Mouse (Mus musculus): Measurements from ENCODE around the gene Hoxb4. TPM values are rescaled to one million over a fixed set of nuclear protein-coding genes. Genes with fewer than 3 reads are reported as not detected.
A peak's percentile ranks its signal among the peaks of the same experiment; 100 is the strongest.

The Hoxb4 gene
- total and polyA plus RNA-seq, 3 experiments: 2.7 to 5.5 (median 3.3) TPM

DNA sequence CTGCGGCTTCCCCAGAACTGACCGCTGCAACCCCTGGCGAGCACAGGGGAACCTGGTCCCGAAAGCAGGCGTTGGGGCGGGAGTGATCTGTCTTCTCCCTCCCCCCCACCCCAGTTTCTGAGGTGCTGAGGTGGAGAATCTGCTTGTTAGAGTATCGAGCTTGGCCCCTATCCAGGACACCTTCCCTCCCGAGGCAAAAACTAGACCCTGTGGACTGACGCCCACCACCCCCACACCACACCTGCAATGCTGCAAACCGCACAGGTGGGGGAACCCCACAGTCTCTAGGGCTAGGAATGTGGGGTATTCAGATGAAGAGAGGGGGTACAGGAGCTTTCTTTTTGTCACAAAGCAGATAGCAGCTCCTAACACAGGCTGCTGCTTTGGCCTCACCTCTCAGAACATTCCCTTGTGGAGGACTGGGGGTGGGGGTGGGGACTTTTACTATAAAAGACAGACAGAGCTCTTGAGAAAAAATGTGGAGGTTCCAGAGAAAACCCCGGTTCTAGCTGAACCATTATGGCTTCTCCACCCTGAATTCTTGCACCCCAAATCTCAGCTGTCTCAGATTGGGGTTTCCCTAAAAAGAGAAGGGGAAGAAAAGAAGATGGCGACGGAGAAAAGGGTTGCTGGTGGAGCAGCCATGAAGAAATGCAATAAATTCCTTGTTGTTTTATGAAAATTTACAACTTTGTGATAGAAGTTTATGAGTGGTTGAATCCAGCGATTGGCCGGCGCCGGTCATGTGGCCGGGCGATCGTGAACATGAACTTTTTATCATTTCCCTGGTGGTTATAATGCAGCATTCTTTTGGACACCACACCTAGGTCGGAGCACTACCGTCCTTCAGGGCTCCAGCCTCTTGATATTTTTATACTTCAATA lies 26.1 kb upstream of the Hoxb4 start, which contains the start of gene Hoxb6:
Gene Hoxb6, plus strand, starts transcription at position 796 of the 884 bp plus-strand sequence.
- H3K9me3 ChIP-seq (replicated peaks; ENCODE audit: low read length): peaks cover 3% of the 10 kb centered on the region
- H3K9ac ChIP-seq (ENCODE audit: insufficient read depth, low read depth): peak within 1 kb of the TSS; percentile 82
- H3K27me3 ChIP-seq (replicated peaks): peaks cover 92% of the 10 kb centered on the region
- H3K79me2 ChIP-seq (replicated peaks; ENCODE audit: control insufficient read depth, extremely low read depth, insufficient read depth, poor library complexity, severe bottlenecking): no peaks in the 10 kb centered on the region
- no peaks in the 10 kb centered on the region for H3K36me3 ChIP-seq (replicated peaks in 1 of 2; ENCODE audit: control insufficient read depth in 1 of 2, insufficient read depth in 1 of 2, low read length in 1 of 2)
- dilution Hi-C loops (cut with MboI; ENCODE audit: extremely low pct_ligation_motif_present, extremely low pct_unique_long_range_greater_than_20kb, low sequenced_read_pairs): no loop called here
- peaks cover 2 to 35% of the 10 kb centered on the region in 2 experiments; a peak in 2 of 4 replicates for H3K4me1 ChIP-seq (ENCODE audit: control insufficient read depth in 1 of 2, insufficient read depth in 2 of 2)
- in situ Hi-C loops (cut with MboI; ENCODE audit: low pct_ligation_motif_present, low pct_unique_long_range_greater_than_20kb, low sequenced_read_pairs): loop anchor here (10.0 kb wide), 1 partner anchor 573 kb away; no protein-coding TSS in a partner anchor
- H3K27ac ChIP-seq (ENCODE audit: insufficient read depth, low read depth): no peak within 1 kb of the TSS
- H3K4me2 ChIP-seq (ENCODE audit: insufficient read depth, low read depth, poor library complexity, severe bottlenecking): peak within 1 kb of the TSS; percentile 91
- no peak for DNase-seq (ENCODE audit: extremely low read depth)
- TF ChIP-seq JUND (conservative IDR thresholded peaks at IDR 0.05; ENCODE audit: low read depth, low read length) (no peak), USF2 (conservative IDR thresholded peaks at IDR 0.05; ENCODE audit: low read depth, low read length) (peak; percentile 51; the same call in 1 of the 2 replicates), CHD2 (IDR thresholded peaks at IDR 0.05; ENCODE audit: low read length) (no peak), SIN3A (IDR thresholded peaks at IDR 0.05; ENCODE audit: low read length) (0 out of 2 replicates have a peak, but pooled peaks have one; percentile 16), SMC3 (IDR thresholded peaks at IDR 0.05; ENCODE audit: low read depth, low read length) (no peak), MXI1 (IDR thresholded peaks at IDR 0.05; ENCODE audit: low read depth, low read length) (peak; percentile 18; the same call in 1 of the 2 replicates), CHD1 (IDR thresholded peaks at IDR 0.05; ENCODE audit: low read depth, low read length) (no peak), USF1 (IDR thresholded peaks at IDR 0.05; ENCODE audit: low read depth, low read length) (peak; percentile 77)
- peak within 1 kb of the TSS; percentile 38 to 62 (median 53) for H3K4me3 ChIP-seq (replicated peaks in 1 of 3; ENCODE audit: low read depth in 2 of 3, low read length in 2 of 3, poor library complexity in 1 of 3)

DNA sequence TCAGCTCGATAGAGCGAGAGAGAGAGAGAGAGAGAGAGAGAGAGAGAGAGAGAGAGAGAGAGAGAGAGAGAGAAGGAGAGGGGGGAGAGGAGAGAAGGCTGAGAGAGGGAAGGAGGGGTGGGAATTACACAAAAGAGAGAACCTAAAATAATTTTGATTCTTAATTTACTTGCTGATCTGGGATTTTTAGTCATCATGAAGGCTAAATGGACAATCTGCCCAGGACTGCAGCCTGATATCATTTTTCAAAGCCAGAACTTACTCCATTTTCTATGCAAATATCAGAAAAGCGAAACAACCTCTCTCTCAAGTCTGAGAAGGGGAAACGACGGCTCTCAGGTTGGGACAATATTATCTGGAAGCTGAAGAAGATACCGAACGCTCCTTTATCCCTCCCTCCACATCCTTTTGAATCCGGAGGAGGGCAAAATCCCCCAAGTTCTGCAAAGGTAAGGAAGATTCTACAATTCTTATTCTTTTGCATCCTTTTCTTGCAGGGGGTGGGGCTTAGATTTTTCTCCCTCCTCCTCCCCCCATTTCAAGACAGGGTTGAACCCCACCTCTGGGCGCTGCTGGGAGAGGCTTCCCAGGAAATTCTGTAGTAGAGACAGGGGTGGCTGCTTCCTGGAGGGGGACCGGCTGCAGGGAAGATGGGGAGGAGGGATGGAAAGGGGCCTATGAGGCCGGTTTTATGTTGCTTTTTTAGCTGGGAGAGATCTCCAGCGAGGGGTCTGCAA lies 25.3 kb upstream of the Hoxb4 start:
- no peak overlapping the region for H3K27ac ChIP-seq (ENCODE audit: insufficient read depth, low read depth)
- peak; percentile 45 for DNase-seq (ENCODE audit: extremely low read depth)
- peaks cover 92% of the 10 kb centered on the region for H3K27me3 ChIP-seq (replicated peaks)
- no peaks in the 10 kb centered on the region for H3K9me3 ChIP-seq (replicated peaks; ENCODE audit: low read length)
- dilution Hi-C loops (cut with MboI; ENCODE audit: extremely low pct_ligation_motif_present, extremely low pct_unique_long_range_greater_than_20kb, low sequenced_read_pairs) (no loop called here), in situ Hi-C loops (cut with MboI; ENCODE audit: low pct_ligation_motif_present, low pct_unique_long_range_greater_than_20kb, low sequenced_read_pairs) (loop anchor here (10.0 kb wide), 1 partner anchor 572 kb away; no protein-coding TSS in a partner anchor)
- peaks cover 2 to 35% of the 10 kb centered on the region in 2 experiments; a peak in 2 of 4 replicates for H3K4me1 ChIP-seq (ENCODE audit: control insufficient read depth in 1 of 2, insufficient read depth in 2 of 2)
- H3K4me2 ChIP-seq (ENCODE audit: insufficient read depth, low read depth, poor library complexity, severe bottlenecking): peak overlapping the region; percentile 91
- no peak for TF ChIP-seq POLR2A (IDR thresholded peaks at IDR 0.05; ENCODE audit: low read depth, low read length)
- TF ChIP-seq HCFC1 (IDR thresholded peaks at IDR 0.05; ENCODE audit: low read depth, low read length): peak; percentile 74
- TF ChIP-seq EP300 (IDR thresholded peaks at IDR 0.05; ENCODE audit: low read length): peak; percentile 39
- TF ChIP-seq MAZ (IDR thresholded peaks at IDR 0.05; ENCODE audit: low read depth, low read length): 0 out of 2 replicates have a peak, but pooled peaks have one; percentile 41
- 0 out of 2 replicates have a peak, but pooled peaks have one; percentile 46 for TF ChIP-seq TBP (conservative IDR thresholded peaks at IDR 0.05; ENCODE audit: low read depth, low read length)
- no peak for TF ChIP-seq RCOR1 (conservative IDR thresholded peaks at IDR 0.05; ENCODE audit: low read depth, low read length)
- TF ChIP-seq JUND (conservative IDR thresholded peaks at IDR 0.05; ENCODE audit: low read depth, low read length): peak; percentile 56; the same call in 1 of the 2 replicates
- no peak for TF ChIP-seq CHD1 (IDR thresholded peaks at IDR 0.05; ENCODE audit: low read depth, low read length)
- TF ChIP-seq BHLHE40 (IDR thresholded peaks at IDR 0.05; ENCODE audit: low read depth, low read length): peak; percentile 2; the same call in 1 of the 2 replicates
- no peak for TF ChIP-seq JUN (IDR thresholded peaks at IDR 0.05; ENCODE audit: insufficient read depth, low read depth, low read length)
- TF ChIP-seq ELF1 (IDR thresholded peaks at IDR 0.05; ENCODE audit: low read depth, low read length): peak; percentile 54; the same call in 1 of the 2 replicates
- peak; percentile 25; the same call in 1 of the 2 replicates for TF ChIP-seq TCF12 (IDR thresholded peaks at IDR 0.05; ENCODE audit: low read depth, low read length)
- 0 out of 2 replicates have a peak, but pooled peaks have one; percentile 57 for TF ChIP-seq E2F4 (IDR thresholded peaks at IDR 0.05; ENCODE audit: insufficient replicate concordance, low read depth, low read length)
- no peaks in the 10 kb centered on the region for H3K79me2 ChIP-seq (replicated peaks; ENCODE audit: control insufficient read depth, extremely low read depth, insufficient read depth, poor library complexity, severe bottlenecking)
- peak overlapping the region; percentile 38 to 62 (median 53) for H3K4me3 ChIP-seq (replicated peaks in 1 of 3; ENCODE audit: low read depth in 2 of 3, low read length in 2 of 3, poor library complexity in 1 of 3)
- no peaks in the 10 kb centered on the region for H3K36me3 ChIP-seq (replicated peaks in 1 of 2; ENCODE audit: control insufficient read depth in 1 of 2, insufficient read depth in 1 of 2, low read length in 1 of 2)
- peak overlapping the region; percentile 82 for H3K9ac ChIP-seq (ENCODE audit: insufficient read depth, low read depth)
